Mouse (Mus musculus): ENCODE measurements around the gene Lrrc8b. TPM values are rescaled to one million over a fixed set of nuclear protein-coding genes. Genes with fewer than 3 reads are reported as not detected.

Gene Lrrc8b
- polyA plus RNA-seq, 1 experiment, result 0.21 TPM

- TF ChIP-seq GATA1 (IDR thresholded peaks at IDR 0.05; ENCODE audit: low read length), result no peak
- TF ChIP-seq TAL1 (IDR thresholded peaks at IDR 0.05; ENCODE audit: low read length), result no peak
- peak overlapping the region; percentile 86 for H3K4me3 ChIP-seq (replicated peaks)
- no peaks in the 10 kb centered on the region for H3K27me3 ChIP-seq (ENCODE audit: control insufficient read depth)
- H3K4me1 ChIP-seq (ENCODE audit: control insufficient read depth), result peaks cover 68% of the 10 kb centered on the region
- H3K36me3 ChIP-seq (ENCODE audit: control insufficient read depth), result peaks cover 20% of the 10 kb centered on the region
- no peaks in the 10 kb centered on the region for H3K9me3 ChIP-seq (ENCODE audit: control insufficient read depth, low read length)
Measured at GRCm38 (mm10) chr5:105415951-105416675, 538 bp downstream of the Lrrc8b start.

- peaks cover 15% of the 10 kb centered on the region for H3K36me3 ChIP-seq (ENCODE audit: control insufficient read depth)
- no peaks in the 10 kb centered on the region for H3K27me3 ChIP-seq (ENCODE audit: control insufficient read depth)
- peaks cover 58% of the 10 kb centered on the region for H3K4me1 ChIP-seq (ENCODE audit: control insufficient read depth)
- no peaks in the 10 kb centered on the region for H3K9me3 ChIP-seq (ENCODE audit: control insufficient read depth, low read length)
- peak overlapping the region; percentile 86 for H3K4me3 ChIP-seq (replicated peaks)
- peak; percentile 32; the same call in 1 of the 2 replicates for TF ChIP-seq GATA1 (IDR thresholded peaks at IDR 0.05; ENCODE audit: low read length)
- TF ChIP-seq TAL1 (IDR thresholded peaks at IDR 0.05; ENCODE audit: low read length), result peak; percentile 67
Measured at GRCm38 (mm10) chr5:105417217-105417616, 1.6 kb downstream of the Lrrc8b start.

GRCm38 (mm10) chr5:105418364-105418763, 2.8 kb downstream of the Lrrc8b start:
- Histone ChIP-seq H3K27me3 (ENCODE audit: control insufficient read depth) (no peaks in the 10 kb centered on the region), H3K4me1 (ENCODE audit: control insufficient read depth) (peaks cover 49% of the 10 kb centered on the region), H3K9me3 (ENCODE audit: control insufficient read depth, low read length) (no peaks in the 10 kb centered on the region), H3K4me3 (replicated peaks) (peak overlapping the region; percentile 86), H3K36me3 (ENCODE audit: control insufficient read depth) (peaks cover 15% of the 10 kb centered on the region)
- no peak for TF ChIP-seq GATA1 (IDR thresholded peaks at IDR 0.05; ENCODE audit: low read length)
- no peak for TF ChIP-seq TAL1 (IDR thresholded peaks at IDR 0.05; ENCODE audit: low read length)

DNA sequence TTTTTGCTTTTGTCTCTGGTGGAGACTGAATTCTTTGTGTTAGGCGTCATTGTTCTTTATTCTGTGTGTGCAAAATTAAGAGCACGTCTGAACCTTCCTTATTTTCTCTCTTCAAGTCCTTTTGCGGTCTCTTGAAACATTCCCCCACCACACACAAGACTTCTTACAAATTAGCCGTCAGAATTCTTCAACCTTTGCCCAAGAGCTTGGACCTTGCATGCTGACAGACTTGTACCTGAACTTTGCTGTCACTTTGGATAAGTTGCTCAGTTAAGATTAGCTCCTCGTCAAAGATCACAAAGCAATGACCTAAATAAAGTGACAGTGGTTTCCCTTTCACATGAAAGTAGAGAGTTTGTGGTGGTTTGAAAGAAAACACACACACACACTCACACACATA, 3.3 kb downstream of the Lrrc8b start:
- H3K4me1 ChIP-seq (ENCODE audit: control insufficient read depth), result peaks cover 47% of the 10 kb centered on the region
- no peak overlapping the region for H3K4me3 ChIP-seq (replicated peaks)

DNA sequence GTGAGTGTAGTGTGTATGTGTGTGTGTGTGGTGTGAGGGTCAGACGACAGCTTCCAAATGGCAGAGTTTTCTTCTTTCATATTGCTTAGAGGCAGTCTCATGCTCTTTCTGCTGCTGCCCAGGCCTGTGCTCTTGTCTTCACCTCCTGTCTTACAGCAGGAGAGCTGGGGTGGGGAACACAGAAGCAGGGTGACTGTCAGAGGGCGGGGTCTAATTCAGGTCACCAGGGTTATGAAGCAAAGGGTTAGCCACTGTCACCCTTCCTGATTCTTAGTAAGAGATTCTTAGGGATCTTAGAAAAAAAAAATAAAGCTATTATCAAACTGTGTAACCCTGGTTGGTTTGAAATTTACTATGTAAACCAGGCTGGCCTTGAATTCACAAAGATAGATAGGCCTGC, 10.0 kb downstream of the Lrrc8b start:
- Histone ChIP-seq H3K4me3 (replicated peaks) (no peak overlapping the region), H3K27me3 (ENCODE audit: control insufficient read depth) (no peaks in the 10 kb centered on the region), H3K9me3 (ENCODE audit: control insufficient read depth, low read length) (peaks cover 2% of the 10 kb centered on the region; the same call in 1 of the 2 replicates), H3K4me1 (ENCODE audit: control insufficient read depth) (peaks cover 34% of the 10 kb centered on the region), H3K36me3 (ENCODE audit: control insufficient read depth) (peaks cover 47% of the 10 kb centered on the region)
- TF ChIP-seq GATA1 (IDR thresholded peaks at IDR 0.05; ENCODE audit: low read length) (no peak), TAL1 (IDR thresholded peaks at IDR 0.05; ENCODE audit: low read length) (no peak)

More for the DNA sequence above, 3.3 kb downstream of the Lrrc8b start:
- H3K9me3 ChIP-seq (ENCODE audit: control insufficient read depth, low read length), result no peaks in the 10 kb centered on the region
- H3K27me3 ChIP-seq (ENCODE audit: control insufficient read depth), result no peaks in the 10 kb centered on the region
- TF ChIP-seq GATA1 (IDR thresholded peaks at IDR 0.05; ENCODE audit: low read length), result no peak
- no peak for TF ChIP-seq TAL1 (IDR thresholded peaks at IDR 0.05; ENCODE audit: low read length)
- peaks cover 15% of the 10 kb centered on the region for H3K36me3 ChIP-seq (ENCODE audit: control insufficient read depth)

GRCm38 (mm10) chr5:105427326-105427725, 11.8 kb downstream of the Lrrc8b start:
- peaks cover 45% of the 10 kb centered on the region for H3K4me1 ChIP-seq (ENCODE audit: control insufficient read depth)
- peaks cover 2% of the 10 kb centered on the region; the same call in 1 of the 2 replicates for H3K9me3 ChIP-seq (ENCODE audit: control insufficient read depth, low read length)
- H3K27me3 ChIP-seq (ENCODE audit: control insufficient read depth), result no peaks in the 10 kb centered on the region
- peaks cover 58% of the 10 kb centered on the region for H3K36me3 ChIP-seq (ENCODE audit: control insufficient read depth)
- H3K4me3 ChIP-seq (replicated peaks), result no peak overlapping the region
- TF ChIP-seq GATA1 (IDR thresholded peaks at IDR 0.05; ENCODE audit: low read length) (no peak), TAL1 (IDR thresholded peaks at IDR 0.05; ENCODE audit: low read length) (no peak)

DNA sequence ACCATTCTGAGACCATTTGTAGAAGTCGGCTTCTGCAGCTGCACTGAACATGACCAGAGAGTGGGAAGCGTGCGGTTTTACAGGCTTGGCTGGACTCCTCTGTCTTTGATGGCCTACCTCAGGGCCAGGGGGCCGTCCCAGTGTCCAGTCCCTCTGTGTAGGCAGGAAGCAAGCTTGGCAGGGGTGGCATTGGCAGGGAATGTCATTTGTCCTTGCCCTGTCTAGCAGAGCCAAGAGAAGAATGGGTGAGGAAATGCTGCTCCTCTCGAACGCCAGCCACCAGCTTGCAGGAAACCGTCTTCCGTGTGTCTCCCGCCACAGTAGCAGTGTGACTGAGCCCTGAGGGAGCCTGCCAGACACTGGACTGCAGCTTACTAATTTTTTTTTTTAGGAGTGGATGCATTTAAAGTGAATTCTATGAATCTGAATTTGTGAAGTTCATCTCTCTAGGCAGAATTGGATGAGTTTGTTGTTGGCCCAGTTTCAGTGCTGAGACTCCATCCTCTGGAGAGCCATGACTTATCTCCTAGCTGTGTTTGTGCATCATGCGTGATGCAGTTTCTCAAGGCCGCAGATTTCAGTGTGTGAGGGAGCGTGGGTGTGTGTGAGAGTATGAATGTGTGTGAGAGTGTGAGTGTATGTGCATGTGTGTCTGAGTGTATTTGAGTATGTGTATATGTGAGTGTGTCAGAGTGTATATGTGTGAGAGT, 12.8 kb downstream of the Lrrc8b start:
- Histone ChIP-seq H3K36me3 (ENCODE audit: control insufficient read depth) (peaks cover 63% of the 10 kb centered on the region), H3K27me3 (ENCODE audit: control insufficient read depth) (no peaks in the 10 kb centered on the region), H3K9me3 (ENCODE audit: control insufficient read depth, low read length) (peaks cover 2% of the 10 kb centered on the region; the same call in 1 of the 2 replicates), H3K4me1 (ENCODE audit: control insufficient read depth) (peaks cover 47% of the 10 kb centered on the region), H3K4me3 (replicated peaks) (no peak overlapping the region)
- no peak for TF ChIP-seq GATA1 (IDR thresholded peaks at IDR 0.05; ENCODE audit: low read length)
- TF ChIP-seq TAL1 (IDR thresholded peaks at IDR 0.05; ENCODE audit: low read length), result no peak

DNA sequence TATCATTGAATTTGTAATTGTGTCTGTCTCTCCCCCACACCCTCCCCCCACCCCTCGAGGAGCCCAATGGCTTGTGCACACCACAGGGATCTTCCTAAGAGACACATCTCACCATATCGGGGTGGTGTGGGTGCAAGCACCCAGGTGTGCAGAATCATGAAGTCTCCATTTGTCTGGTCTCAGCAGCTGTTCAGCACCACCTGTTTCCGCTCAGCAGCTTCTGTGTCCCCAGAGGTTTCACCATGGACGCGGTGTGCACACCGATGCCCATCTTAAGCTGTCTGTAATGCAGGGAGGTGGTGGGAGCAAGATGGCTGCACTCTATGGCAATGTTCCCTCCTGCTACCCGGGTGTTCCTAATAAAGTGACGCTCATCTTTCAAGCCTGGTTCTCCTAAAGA, 14.6 kb downstream of the Lrrc8b start:
- H3K9me3 ChIP-seq (ENCODE audit: control insufficient read depth, low read length), result no peaks in the 10 kb centered on the region
- H3K4me1 ChIP-seq (ENCODE audit: control insufficient read depth), result peaks cover 59% of the 10 kb centered on the region
- no peak overlapping the region for H3K4me3 ChIP-seq (replicated peaks)
- H3K36me3 ChIP-seq (ENCODE audit: control insufficient read depth), result peaks cover 67% of the 10 kb centered on the region
- no peak for TF ChIP-seq GATA1 (IDR thresholded peaks at IDR 0.05; ENCODE audit: low read length)
- no peak for TF ChIP-seq TAL1 (IDR thresholded peaks at IDR 0.05; ENCODE audit: low read length)
- H3K27me3 ChIP-seq (ENCODE audit: control insufficient read depth), result no peaks in the 10 kb centered on the region

DNA sequence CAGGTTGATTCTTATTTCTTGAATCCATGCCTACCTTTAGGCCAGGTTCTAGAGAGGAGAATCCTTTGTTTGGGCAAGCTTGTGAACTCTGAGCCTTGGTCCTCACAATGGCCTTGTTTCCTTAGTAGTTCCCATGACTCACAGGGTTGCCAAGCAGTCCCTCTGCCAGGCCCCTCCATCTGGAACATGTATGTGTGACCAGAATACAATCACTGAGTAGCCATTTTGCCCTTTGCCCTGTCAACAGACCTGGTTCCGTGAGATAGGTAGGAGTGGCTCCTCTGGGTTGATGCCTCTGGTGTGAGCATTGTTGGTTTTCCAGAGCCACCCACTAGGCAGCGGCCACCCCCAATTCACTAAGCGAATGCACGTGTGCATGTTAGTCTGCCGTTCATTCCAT, 24.0 kb downstream of the Lrrc8b start:
- TF ChIP-seq GATA1 (IDR thresholded peaks at IDR 0.05; ENCODE audit: low read length) (no peak), TAL1 (IDR thresholded peaks at IDR 0.05; ENCODE audit: low read length) (no peak)
- Histone ChIP-seq H3K9me3 (ENCODE audit: control insufficient read depth, low read length) (no peaks in the 10 kb centered on the region), H3K27me3 (ENCODE audit: control insufficient read depth) (no peaks in the 10 kb centered on the region), H3K36me3 (ENCODE audit: control insufficient read depth) (peaks cover 26% of the 10 kb centered on the region), H3K4me3 (replicated peaks) (no peak overlapping the region), H3K4me1 (ENCODE audit: control insufficient read depth) (peaks cover 75% of the 10 kb centered on the region)
